Mouse (Mus musculus): ENCODE data around the gene Gm45062.

- TF ChIP-seq CTCF (IDR thresholded peaks at IDR 0.05; ENCODE audit: low read depth) (no peak), EP300 (IDR thresholded peaks at IDR 0.05; ENCODE audit: low read depth) (no peak)
Measured at GRCm38 (mm10) chr6:8640863-8641262, 381.6 kb downstream of the Gm45062 start.
